14 mouse cellular contexts compared by ENCODE assay signal in genomic region chr9:72422284-72422683, GRCm38 (mm10). TPM values are rescaled to one million over a fixed set of nuclear protein-coding genes. Genes with fewer than 3 reads are reported as not detected.
DNase-seq lines count a peak whose midpoint lies in the region; ATAC-seq lines count a peak whose summit lies in the region.
"Had no signal": no experiment of that assay in that cellular context is flagged by ENCODE, and none has a peak within 500 bp of the region (broad histone marks: within the 10 kb centered on the region; RNA-seq: fewer than 3 reads in every experiment).

No protein-coding gene starts in this region.

- H3K9ac ChIP-seq in heart, embryonic 12.5 days, result no peak overlapping the region
- no peak overlapping the region for H3K9ac ChIP-seq in midbrain, embryonic 13.5 days (replicated peaks)
- no peak overlapping the region for H3K9ac ChIP-seq in midbrain, embryonic 16.5 days (ENCODE audit: low read depth, low read length)
- no peak overlapping the region for H3K9ac ChIP-seq in hindbrain, embryonic 15.5 days
- H3K9ac ChIP-seq: limb, embryonic 15.5 days had no signal

- no peaks in the 10 kb centered on the region; the same call in 1 of the 2 replicates for H3K27me3 ChIP-seq in heart, embryonic 12.5 days (replicated peaks)
- H3K27me3 ChIP-seq in midbrain, embryonic 13.5 days, result no peaks in the 10 kb centered on the region
- H3K27me3 ChIP-seq in midbrain, embryonic 16.5 days (ENCODE audit: control insufficient read depth, insufficient read depth, low read depth, low read length), result no peaks in the 10 kb centered on the region
- no peaks in the 10 kb centered on the region for H3K27me3 ChIP-seq in hindbrain, embryonic 15.5 days
- H3K27me3 ChIP-seq: limb, embryonic 15.5 days had no signal

- no peak for ATAC-seq in heart, embryonic 12.5 days (ENCODE audit: insufficient number of reproducible peaks, low FRiP score)
- peak; percentile 38; the same call in 1 of the 2 replicates for ATAC-seq in midbrain, embryonic 13.5 days
- ATAC-seq in midbrain, embryonic 16.5 days, result no peak
- ATAC-seq in hindbrain, embryonic 15.5 days (ENCODE audit: low FRiP score, low read depth), result no peak
- ATAC-seq: lung, postnatal 0 days had no signal

- peak; percentile 93 for DNase-seq in heart, adult 11 months
- no peak for DNase-seq in right cerebral cortex, adult 2 months (ENCODE audit: low spot score in 2 of 2)
- DNase-seq in urinary bladder, adult 18-20 months (ENCODE audit: low spot score in 2 of 2), result no peak
- DNase-seq in yolk sac, embryonic 10.5 days (ENCODE audit: low spot score), result no peak
- DNase-seq: cerebellum, adult 18-20 months; gastrocnemius, postnatal 10 days; kidney, adult 9 months; right cerebral cortex, postnatal 4 days had no signal

- no peak overlapping the region for H3K27ac ChIP-seq in heart, embryonic 12.5 days (ENCODE audit: poor library complexity, severe bottlenecking)
- H3K27ac ChIP-seq in midbrain, embryonic 13.5 days, result peak overlapping the region; percentile 63
- H3K27ac ChIP-seq in midbrain, embryonic 16.5 days (ENCODE audit: low read length), result no peak overlapping the region
- H3K27ac ChIP-seq in hindbrain, embryonic 15.5 days (replicated peaks), result peak overlapping the region; percentile 58
- H3K27ac ChIP-seq: limb, embryonic 15.5 days had no signal

- H3K4me2 ChIP-seq in heart, embryonic 12.5 days, result no peak overlapping the region
- no peak overlapping the region for H3K4me2 ChIP-seq in midbrain, embryonic 13.5 days (replicated peaks)
- no peak overlapping the region for H3K4me2 ChIP-seq in midbrain, embryonic 16.5 days (ENCODE audit: low read length)
- H3K4me2 ChIP-seq in hindbrain, embryonic 15.5 days, result no peak overlapping the region
- H3K4me2 ChIP-seq: limb, embryonic 15.5 days had no signal

- 64% methylated on average over 11 of the region's 11 CpGs for WGBS in heart, embryonic 12.5 days
- 60% methylated on average over 11 of the region's 11 CpGs for WGBS in midbrain, embryonic 13.5 days
- WGBS in midbrain, embryonic 16.5 days, result 42% methylated on average over 11 of the region's 11 CpGs
- WGBS in hindbrain, embryonic 15.5 days, result 28% methylated on average over 11 of the region's 11 CpGs

- no peaks in the 10 kb centered on the region for H3K36me3 ChIP-seq in heart, embryonic 12.5 days
- no peaks in the 10 kb centered on the region for H3K36me3 ChIP-seq in midbrain, embryonic 13.5 days
- no peaks in the 10 kb centered on the region for H3K36me3 ChIP-seq in midbrain, embryonic 16.5 days (ENCODE audit: control insufficient read depth, insufficient read depth, low read length)
- no peaks in the 10 kb centered on the region for H3K36me3 ChIP-seq in hindbrain, embryonic 15.5 days
- H3K36me3 ChIP-seq: limb, embryonic 15.5 days had no signal

- H3K9me3 ChIP-seq in heart, embryonic 12.5 days (replicated peaks), result 0 out of 2 replicates have a peak, but pooled peaks cover 2% of the 10 kb centered on the region
- no peaks in the 10 kb centered on the region for H3K9me3 ChIP-seq in midbrain, embryonic 13.5 days
- no peaks in the 10 kb centered on the region for H3K9me3 ChIP-seq in midbrain, embryonic 16.5 days (replicated peaks; ENCODE audit: control insufficient read depth, low read length, poor library complexity, severe bottlenecking)
- H3K9me3 ChIP-seq in hindbrain, embryonic 15.5 days, result no peaks in the 10 kb centered on the region
- H3K9me3 ChIP-seq: limb, embryonic 15.5 days had no signal

- H3K4me3 ChIP-seq in heart, embryonic 12.5 days, result no peak overlapping the region
- H3K4me3 ChIP-seq in midbrain, embryonic 13.5 days (replicated peaks), result no peak overlapping the region
- H3K4me3 ChIP-seq in midbrain, embryonic 16.5 days (ENCODE audit: low read depth, low read length), result no peak overlapping the region
- no peak overlapping the region for H3K4me3 ChIP-seq in hindbrain, embryonic 15.5 days
- H3K4me3 ChIP-seq: limb, embryonic 15.5 days had no signal

- peaks cover 21% of the 10 kb centered on the region for H3K4me1 ChIP-seq in heart, embryonic 12.5 days (replicated peaks)
- H3K4me1 ChIP-seq in midbrain, embryonic 13.5 days (replicated peaks), result peaks cover 24% of the 10 kb centered on the region
- H3K4me1 ChIP-seq in midbrain, embryonic 16.5 days (ENCODE audit: control insufficient read depth, insufficient read depth, low read length), result peaks cover 18% of the 10 kb centered on the region
- H3K4me1 ChIP-seq in hindbrain, embryonic 15.5 days (replicated peaks), result peaks cover 36% of the 10 kb centered on the region

RNA-seq across cellular contexts. Expression of gene Mns1, which starts 15.5 kb away (rescaled TPM):
- polyA plus RNA-seq in heart, embryonic 12.5 days (2016; fragmentation: Nextera tagmentation; extraction: Ambion mirVana), result 19.2 and 19.9 TPM in 2 replicates
- polyA plus RNA-seq in midbrain, embryonic 13.5 days (2015; fragmentation: Nextera tagmentation; extraction: Ambion mirVana), result 16.1 and 19.9 TPM in 2 replicates
- 6.3 and 6.6 TPM in 2 replicates for polyA plus RNA-seq in midbrain, embryonic 16.5 days (2015; fragmentation: Nextera tagmentation; extraction: Ambion mirVana)
- 10.4 and 12.0 TPM in 2 replicates for polyA plus RNA-seq in hindbrain, embryonic 15.5 days (2015; fragmentation: Nextera tagmentation; extraction: Ambion mirVana)

Comparison
In these comparisons a context has a peak if more than half of its experiments do, and no peak if none do; other contexts are left out.
1. H3K27ac ChIP-seq: peak in midbrain, embryonic 13.5 days (single experiment) and hindbrain, embryonic 15.5 days (single experiment); none in heart, embryonic 12.5 days (single experiment) and midbrain, embryonic 16.5 days (single experiment).